Mouse (Mus musculus) cerebellum, adult 2 months (tissue): ENCODE data around the gene Bicd2. TPM values are rescaled to one million over a fixed set of nuclear protein-coding genes. Genes with fewer than 3 reads are reported as not detected.

Experiments used
- DNase-seq, 2 experiments: peaks; one replicate each; pipeline ENCODE4 v3.0.0; 2021
- H3K27ac ChIP-seq: fragments of 200-500 bp; 2 replicates; pipeline ENCODE4 v1.5.1; 2012; ENCODE audit warnings: low read length, control low read depth, inconsistent platforms; ENCODE audit not compliant: insufficient read depth
- H3K27me3 ChIP-seq: fragments of 200-500 bp; 2 replicates; pipeline ENCODE4 v1.6.1; 2012; ENCODE audit warnings: inconsistent platforms, mild to moderate bottlenecking, low read length, moderate library complexity; ENCODE audit not compliant: control insufficient read depth, insufficient read depth
- H3K4me1 ChIP-seq: fragments of 200-500 bp; 2 replicates; pipeline ENCODE4 v1.6.1; 2011; ENCODE audit warnings: low read length; ENCODE audit not compliant: control insufficient read depth, insufficient read depth
- H3K4me3 ChIP-seq: fragments of 200-500 bp; replicated peaks from 2 replicates; pipeline ENCODE3; 2011; ENCODE audit warnings: mild to moderate bottlenecking, low read depth, low read length, control low read depth; ENCODE audit not compliant: insufficient read depth
- CTCF ChIP-seq: fragments of 200-500 bp; IDR thresholded peaks from 2 replicates; pipeline ENCODE4 v1.5.1; 2011; ENCODE audit warnings: low read depth, mild to moderate bottlenecking, control low read depth, low read length, moderate library complexity, borderline replicate concordance; ENCODE audit not compliant: insufficient read depth
- POLR2A ChIP-seq: fragments of 200-500 bp; IDR thresholded peaks from 2 replicates; pipeline ENCODE4 v1.6.1; 2011; ENCODE audit warnings: low read length, control low read depth, borderline replicate concordance; ENCODE audit not compliant: insufficient read depth
- WGBS: fragments of 180-500 bp; shearing (Covaris S2); methylation state at CpG from one replicate; pipeline ENCODE4 v1.1.7; 2018; 5-methylcytosine and 5-hydroxymethylcytosine counted together
- polyA plus RNA-seq: library from polyadenylated mRNA; depleted of rRNA; stranded (reverse); fragments of >200 nt; gene quantifications from 2 replicates; pipeline ENCODE4 v1.2.3, GENCODE M21; 2012

Gene Bicd2
- polyA plus RNA-seq, 1 experiment = 50.7 TPM

- no peak for DNase-seq
- WGBS = 54% methylated on average over 16 of the region's 16 CpGs
- no peak overlapping the region for H3K4me3 ChIP-seq
- no peak overlapping the region for H3K27ac ChIP-seq
- TF ChIP-seq POLR2A = no peak
- TF ChIP-seq CTCF = no peak
- H3K27me3 ChIP-seq = no peaks in the 10 kb centered on the region
- peaks cover 8% of the 10 kb centered on the region for H3K4me1 ChIP-seq
Measured at GRCm38 (mm10) chr13:49384751-49385463, 43.5 kb downstream of the Bicd2 start.

- Histone ChIP-seq H3K27ac (no peak overlapping the region), H3K4me1 (no peaks in the 10 kb centered on the region), H3K4me3 (no peak overlapping the region), H3K27me3 (no peaks in the 10 kb centered on the region)
- 95% methylated on average over 2 of the region's 2 CpGs for WGBS
- no peak for DNase-seq
- no peak; the same call in 1 of the 2 replicates for TF ChIP-seq CTCF
- no peak for TF ChIP-seq POLR2A
Measured at GRCm38 (mm10) chr13:49391374-49391773, 50.0 kb downstream of the Bicd2 start.

GRCm38 (mm10) chr13:49393579-49393978, 52.2 kb downstream of the Bicd2 start:
- 97% methylated on average over 1 of the region's 1 CpGs for WGBS
- no peaks in the 10 kb centered on the region for H3K27me3 ChIP-seq
- no peak overlapping the region for H3K4me3 ChIP-seq
- H3K27ac ChIP-seq = no peak overlapping the region
- no peak for DNase-seq
- TF ChIP-seq CTCF (no peak), POLR2A (no peak)
- no peaks in the 10 kb centered on the region for H3K4me1 ChIP-seq

- WGBS = 93% methylated on average over 3 of the region's 3 CpGs
- Histone ChIP-seq H3K27me3 (no peaks in the 10 kb centered on the region), H3K4me3 (no peak overlapping the region), H3K4me1 (no peaks in the 10 kb centered on the region), H3K27ac (no peak overlapping the region)
- DNase-seq = no peak
- no peak for TF ChIP-seq POLR2A
- TF ChIP-seq CTCF = no peak
Measured at GRCm38 (mm10) chr13:49394886-49395447, 53.6 kb downstream of the Bicd2 start.

GRCm38 (mm10) chr13:49396798-49397197, 55.4 kb downstream of the Bicd2 start:
- WGBS = 90% methylated on average over 1 of the region's 1 CpGs
- TF ChIP-seq POLR2A (no peak), CTCF (no peak)
- Histone ChIP-seq H3K4me1 (no peaks in the 10 kb centered on the region), H3K4me3 (no peak overlapping the region), H3K27ac (no peak overlapping the region), H3K27me3 (no peaks in the 10 kb centered on the region)
- no peak for DNase-seq

- Histone ChIP-seq H3K4me1 (no peaks in the 10 kb centered on the region), H3K4me3 (no peak overlapping the region), H3K27me3 (no peaks in the 10 kb centered on the region), H3K27ac (no peak overlapping the region)
- TF ChIP-seq CTCF (no peak), POLR2A (no peak)
- DNase-seq = no peak
- 92% methylated on average over 8 of the region's 8 CpGs for WGBS
Measured at GRCm38 (mm10) chr13:49398191-49398590, 56.8 kb downstream of the Bicd2 start.

GRCm38 (mm10) chr13:49400139-49400538, 58.8 kb downstream of the Bicd2 start:
- WGBS = 18% methylated on average over 6 of the region's 6 CpGs
- Histone ChIP-seq H3K27ac (no peak overlapping the region), H3K27me3 (no peaks in the 10 kb centered on the region), H3K4me1 (no peaks in the 10 kb centered on the region), H3K4me3 (no peak overlapping the region)
- no peak for DNase-seq
- TF ChIP-seq CTCF = peak; percentile 17; the same call in 1 of the 2 replicates
- no peak for TF ChIP-seq POLR2A

GRCm38 (mm10) chr13:49402628-49403027, 61.2 kb downstream of the Bicd2 start:
- DNase-seq = no peak
- TF ChIP-seq CTCF = no peak
- no peak for TF ChIP-seq POLR2A
- no peaks in the 10 kb centered on the region for H3K27me3 ChIP-seq
- H3K4me1 ChIP-seq = no peaks in the 10 kb centered on the region
- H3K4me3 ChIP-seq = no peak overlapping the region
- no peak overlapping the region for H3K27ac ChIP-seq
- WGBS = 71% methylated on average over 2 of the region's 2 CpGs
